Mouse (Mus musculus) ZHBTc4 (cell line): ENCODE data around the gene Shank1.

ENCODE experiments used
- DNase-seq: peaks from one replicate; pipeline ENCODE4 v3.0.0-alpha.2; 2011; ENCODE audit warnings: low read depth, low spot score

The Shank1 gene

GRCm38 (mm10) chr7:44304775-44305641 is 5.0 kb upstream of the Shank1 start:
- peak; percentile 100 for DNase-seq

- DNase-seq = no peak
These were observed 4.4 kb upstream of the Shank1 start for GRCm38 (mm10) chr7:44305686-44306085.

DNA sequence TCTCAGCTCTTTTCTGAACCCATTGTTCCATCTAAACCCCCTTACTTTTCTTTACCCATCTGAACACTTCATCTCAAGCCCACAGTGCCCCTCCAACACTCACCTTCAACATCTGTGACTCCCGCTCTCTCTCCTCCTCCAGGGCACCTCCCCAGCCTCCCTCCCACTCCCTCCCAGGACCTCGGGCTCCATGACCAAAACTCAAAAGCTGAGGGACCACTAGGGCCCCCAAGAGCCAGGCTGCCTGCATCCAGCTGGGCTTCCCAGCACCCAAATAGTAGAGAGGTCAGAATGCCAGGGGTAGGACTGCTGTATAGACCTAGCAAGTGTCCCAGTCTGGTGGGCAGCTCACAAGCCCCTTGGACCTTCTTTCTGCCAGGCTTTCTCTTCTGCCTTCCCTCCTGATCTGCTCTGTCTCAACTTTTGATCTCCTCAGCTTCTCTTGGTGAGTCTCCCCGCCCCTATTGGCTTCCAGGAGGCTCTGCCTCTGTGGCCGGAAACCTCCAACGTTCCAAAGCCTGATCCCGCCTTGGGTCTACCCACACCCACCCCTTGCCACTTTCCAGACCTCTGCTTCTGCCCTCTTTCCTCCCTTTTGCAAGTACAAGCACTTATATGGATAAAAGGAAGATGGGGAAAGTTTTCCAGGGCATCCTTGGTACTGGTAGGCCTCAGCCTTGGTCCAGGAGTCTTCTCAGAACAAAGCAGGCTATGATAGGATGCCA is 3.4 kb upstream of the Shank1 start, which contains the start of gene Clec11a:
Clec11a (minus strand) TSS at position 387 of the 725 bp plus-strand sequence.
- no peak for DNase-seq

- DNase-seq = no peak
These were observed 2.6 kb upstream of the Shank1 start for GRCm38 (mm10) chr7:44307261-44308020.

DNA sequence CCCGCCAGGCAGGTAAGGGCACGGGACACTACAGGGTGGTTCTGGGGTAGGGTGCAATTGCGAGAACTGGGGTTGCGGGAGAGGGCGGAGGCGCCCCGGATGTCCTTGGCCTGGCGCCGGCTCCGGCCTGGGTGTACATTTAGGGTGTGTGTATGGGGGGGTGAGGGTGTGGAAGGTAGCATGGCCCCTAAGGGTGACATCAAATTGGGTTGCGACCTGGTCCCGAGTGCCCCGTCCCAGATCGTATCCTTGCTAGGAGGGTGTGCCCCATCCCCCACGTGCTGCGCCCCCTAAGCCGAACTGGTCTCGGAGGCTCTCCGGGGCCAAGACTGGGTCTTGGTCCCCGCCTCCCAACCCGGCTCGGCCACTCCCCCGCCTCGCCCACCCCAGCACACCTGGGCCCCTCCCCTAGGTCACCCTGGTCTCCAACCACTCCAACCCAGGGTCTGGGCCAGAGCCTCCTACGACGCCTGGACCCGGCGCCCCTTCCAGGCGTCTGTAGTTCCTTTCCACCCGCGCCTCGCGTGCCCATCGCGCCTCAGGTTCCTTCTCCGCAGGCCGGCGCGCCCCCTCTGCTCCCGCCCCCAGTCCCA is 328 bp downstream of the Shank1 start:
- DNase-seq = peak; percentile 34

GRCm38 (mm10) chr7:44310878-44311712 is 1.0 kb downstream of the Shank1 start:
- DNase-seq = peak; percentile 40

DNA sequence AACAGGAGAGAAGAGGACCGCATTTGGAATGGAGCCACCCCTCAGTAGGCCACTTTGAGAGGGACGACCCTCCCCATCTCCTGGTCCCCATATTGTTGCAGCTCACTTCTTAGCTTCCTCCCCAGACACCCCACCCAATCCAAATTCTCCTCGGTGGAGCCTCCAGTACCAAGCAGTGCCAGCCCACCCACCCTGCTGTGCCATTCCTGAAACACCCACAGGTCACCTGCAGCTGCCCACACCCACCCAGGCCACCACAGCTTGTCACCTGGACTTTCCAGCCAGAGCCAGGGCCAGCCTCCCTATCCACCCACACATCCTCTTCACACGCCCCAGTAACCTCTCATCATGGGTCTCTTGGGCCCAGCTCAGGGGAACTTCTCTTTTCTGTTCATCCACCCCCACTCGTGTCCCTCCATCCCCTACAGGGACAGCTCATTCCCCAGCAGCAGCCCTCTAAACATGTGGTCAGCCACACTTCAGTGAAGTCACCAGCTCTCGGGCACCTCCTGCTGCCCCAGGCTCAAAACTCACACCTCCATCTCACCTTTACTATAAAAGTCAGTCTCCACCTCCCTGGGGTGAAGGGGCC is 1.8 kb downstream of the Shank1 start:
- no peak for DNase-seq

GRCm38 (mm10) chr7:44312484-44312883 is 2.4 kb downstream of the Shank1 start:
- no peak for DNase-seq

DNA sequence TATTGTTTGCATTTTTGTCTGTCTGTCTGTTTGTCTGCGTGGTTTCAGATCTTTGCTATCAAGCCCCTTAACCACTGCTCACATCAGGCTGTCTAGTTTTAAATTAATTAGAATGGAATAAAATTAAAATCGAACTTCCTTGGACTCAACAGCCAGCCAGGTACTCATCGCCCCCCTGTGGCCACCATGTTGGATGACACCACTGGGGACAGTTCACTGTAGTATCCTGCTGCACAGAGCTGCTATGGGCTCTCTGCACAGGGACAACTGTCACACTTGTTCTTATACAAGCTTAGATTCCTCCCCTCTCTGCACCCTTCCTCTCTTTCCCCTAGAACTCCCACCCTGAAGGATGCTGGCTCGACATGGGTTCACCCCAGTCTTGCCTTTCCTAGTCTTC is 7.9 kb downstream of the Shank1 start:
- peak; percentile 74 for DNase-seq

GRCm38 (mm10) chr7:44320886-44321285 is 10.8 kb downstream of the Shank1 start:
- DNase-seq = peak; percentile 39

- DNase-seq = no peak
These were observed 12.2 kb downstream of the Shank1 start for GRCm38 (mm10) chr7:44322290-44322689.

- DNase-seq = no peak
These were observed 16.6 kb downstream of the Shank1 start for GRCm38 (mm10) chr7:44326614-44327013.

DNA sequence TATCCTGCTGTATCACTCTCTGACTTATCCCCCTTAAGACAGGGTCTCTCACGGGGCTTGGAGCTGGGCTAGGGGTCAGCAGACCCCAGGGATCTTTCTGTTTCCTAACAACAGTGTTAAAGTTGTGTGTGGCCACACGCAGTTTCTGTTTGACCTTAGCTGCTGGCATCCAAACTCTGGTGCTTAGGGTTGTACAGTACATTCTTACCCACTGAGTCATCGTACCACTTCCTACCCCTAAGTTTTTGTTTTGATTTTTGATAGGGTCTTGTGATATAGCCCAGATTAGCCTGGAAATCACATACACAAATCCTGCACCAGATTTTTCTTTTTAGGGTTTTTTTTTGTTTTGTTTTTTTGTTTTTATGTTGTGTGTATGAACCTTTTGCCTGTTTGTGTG is 22.3 kb downstream of the Shank1 start:
- no peak for DNase-seq

DNA sequence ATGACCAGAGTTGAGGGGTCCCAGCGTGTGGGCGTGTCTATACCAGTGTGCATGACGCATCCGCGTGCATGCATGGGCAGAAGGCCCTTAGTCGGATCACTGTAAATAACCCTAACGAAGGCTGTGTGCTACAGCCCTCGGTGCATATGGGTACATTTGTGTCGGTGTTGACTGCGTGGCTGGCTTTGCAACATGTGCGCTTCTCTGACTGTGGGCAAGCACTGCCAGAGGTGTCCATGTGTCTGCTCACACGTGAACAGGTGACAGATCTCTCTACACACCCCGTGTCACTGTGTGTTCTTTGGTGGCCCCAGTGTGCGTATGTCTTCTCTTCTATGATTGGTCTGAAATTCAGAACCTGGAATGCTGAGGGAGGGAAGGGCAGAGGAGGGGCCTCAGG is 24.1 kb downstream of the Shank1 start:
- no peak for DNase-seq

DNA sequence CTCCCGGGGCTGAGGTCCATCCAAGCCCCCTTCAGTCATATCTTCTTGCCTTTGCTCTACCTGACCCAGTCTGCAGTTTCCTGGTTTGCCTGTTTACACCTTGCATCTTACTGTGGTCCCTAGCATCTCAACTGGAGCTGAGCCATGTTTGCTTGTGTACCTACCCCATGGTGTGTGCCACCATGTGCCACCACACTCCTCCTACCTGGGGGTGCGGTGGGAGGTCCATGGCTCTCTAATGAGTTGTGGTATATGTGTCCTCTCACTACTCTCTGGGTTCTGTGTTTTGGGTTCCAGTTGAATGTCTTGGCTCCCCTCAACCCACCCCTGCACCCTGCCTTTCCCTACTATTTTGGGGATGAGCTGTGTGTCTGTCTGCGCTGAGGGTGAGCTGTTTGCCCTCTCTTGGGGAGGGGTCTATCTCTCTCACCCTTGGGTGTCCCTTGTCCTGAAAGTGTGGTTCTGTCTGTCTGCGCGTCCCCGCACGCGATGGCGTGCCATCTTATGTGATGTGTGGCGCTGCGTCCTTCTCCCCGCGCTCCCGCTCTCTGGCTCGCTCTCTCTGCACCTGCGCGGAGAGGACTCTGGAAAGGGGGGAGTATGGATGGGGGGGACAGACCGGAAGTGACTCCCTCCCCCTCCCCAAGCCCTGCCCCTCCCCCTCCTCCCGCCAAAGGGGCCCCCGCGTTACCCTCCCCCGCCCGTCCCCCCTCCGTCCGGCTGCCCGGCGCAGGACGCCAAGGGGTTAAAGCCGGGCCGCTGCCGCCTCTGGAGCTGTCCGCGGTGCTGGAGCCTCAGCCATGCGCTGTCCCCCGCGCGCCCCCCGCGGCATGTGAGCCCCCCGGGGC is 25.2 kb downstream of the Shank1 start:
- peak; percentile 53 for DNase-seq

GRCm38 (mm10) chr7:44336046-44337021 is 26.3 kb downstream of the Shank1 start:
- peak; percentile 62 for DNase-seq

GRCm38 (mm10) chr7:44337121-44337849 is 27.2 kb downstream of the Shank1 start:
- DNase-seq = no peak
